Mouse (Mus musculus): Measurements from ENCODE around the gene Trpv4.

The Trpv4 gene

DNA sequence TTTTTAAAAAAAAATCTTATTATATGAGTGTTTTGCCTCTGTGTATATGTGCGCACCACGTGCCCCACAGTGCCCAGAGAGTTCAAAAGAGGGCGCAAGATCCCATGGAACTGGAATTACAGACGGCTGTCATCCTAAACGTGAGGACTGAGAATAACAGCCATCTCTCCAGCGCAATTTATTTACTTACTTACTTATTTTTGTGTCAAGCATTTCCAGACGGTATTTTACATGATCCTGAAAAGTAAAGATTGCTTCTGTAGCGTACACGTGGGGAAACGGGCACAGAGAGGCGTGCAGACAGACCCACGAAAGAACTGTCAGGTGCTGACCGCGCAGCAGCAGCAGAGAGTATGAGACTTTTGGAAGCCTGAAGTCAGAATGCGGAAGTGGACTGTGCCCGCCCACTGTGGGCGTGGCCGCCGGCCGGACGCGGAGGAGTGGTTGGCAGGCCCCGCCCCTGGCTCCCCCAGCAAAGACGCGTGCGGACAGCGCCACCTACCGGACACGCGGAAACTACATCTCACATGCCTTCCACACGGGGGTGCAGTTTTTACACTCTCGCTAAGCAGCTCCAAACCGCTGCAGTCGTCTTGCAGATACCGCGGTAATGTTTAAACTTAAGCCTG, 9.1 kb upstream of the Trpv4 start:
- peak; percentile 98 for DNase-seq

DNA sequence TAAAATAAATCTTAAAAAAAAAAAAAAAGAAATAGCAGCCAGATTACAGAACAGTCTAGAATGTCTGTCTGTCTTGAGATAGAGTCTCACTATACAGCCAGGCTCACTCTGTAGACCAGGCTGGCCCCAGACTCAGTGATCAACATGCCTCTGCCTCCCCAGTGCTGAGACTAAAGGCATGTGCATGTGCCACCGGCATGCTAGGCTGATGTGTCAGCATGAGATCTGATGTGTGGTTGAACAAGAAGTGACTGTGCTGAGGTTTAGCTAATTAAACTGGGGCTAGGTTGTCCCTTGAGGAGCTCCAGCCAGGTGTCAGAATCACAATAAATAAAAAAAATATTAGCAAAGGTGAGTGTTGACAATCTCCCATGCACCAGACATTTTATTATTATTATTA, 8.4 kb upstream of the Trpv4 start:
- DNase-seq = no peak

GRCm38 (mm10) chr5:114664750-114665149, 6.5 kb upstream of the Trpv4 start:
- no peak for DNase-seq

DNA sequence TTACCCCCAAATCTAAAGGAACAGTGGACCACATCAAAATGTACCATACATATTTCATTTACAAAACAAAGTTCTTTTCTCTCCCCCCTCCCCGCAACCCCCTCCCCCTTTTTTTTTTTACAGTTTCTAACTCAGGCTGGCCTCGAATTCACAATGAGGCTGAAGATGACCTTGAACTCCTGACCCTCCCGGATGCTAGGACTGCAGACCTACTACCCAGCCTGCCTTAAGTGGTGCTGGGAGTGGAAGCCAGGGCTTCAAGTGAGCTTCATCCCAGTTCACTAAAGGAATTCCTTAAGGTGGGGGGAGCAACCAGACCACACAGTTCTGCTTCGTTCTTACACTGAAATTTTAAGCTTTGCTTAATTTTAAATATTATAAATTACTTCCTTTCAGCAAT, 5.9 kb upstream of the Trpv4 start:
- DNase-seq = no peak

- DNase-seq = no peak
Measured at GRCm38 (mm10) chr5:114661029-114661428, 2.8 kb upstream of the Trpv4 start.

DNA sequence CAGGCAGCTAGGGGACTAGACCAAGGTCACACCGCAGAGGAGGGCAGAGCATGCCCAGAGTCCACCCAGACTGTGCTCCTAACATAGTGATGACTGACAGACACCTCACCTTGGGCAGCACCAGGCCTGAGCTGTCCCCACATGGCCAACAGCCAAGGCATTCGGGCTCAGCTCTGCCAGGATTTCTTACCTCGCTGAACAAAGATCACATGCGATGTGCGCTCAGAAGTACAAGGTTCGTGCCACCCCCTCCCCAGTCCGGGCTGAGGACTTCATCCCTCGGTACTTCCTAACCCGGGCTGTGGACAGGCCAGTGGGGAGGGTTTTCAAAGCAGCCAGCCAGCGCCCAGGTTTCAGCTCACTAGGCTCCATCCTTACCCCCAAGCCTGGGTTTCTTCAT, 795 bp downstream of the Trpv4 start:
- no peak for DNase-seq

DNA sequence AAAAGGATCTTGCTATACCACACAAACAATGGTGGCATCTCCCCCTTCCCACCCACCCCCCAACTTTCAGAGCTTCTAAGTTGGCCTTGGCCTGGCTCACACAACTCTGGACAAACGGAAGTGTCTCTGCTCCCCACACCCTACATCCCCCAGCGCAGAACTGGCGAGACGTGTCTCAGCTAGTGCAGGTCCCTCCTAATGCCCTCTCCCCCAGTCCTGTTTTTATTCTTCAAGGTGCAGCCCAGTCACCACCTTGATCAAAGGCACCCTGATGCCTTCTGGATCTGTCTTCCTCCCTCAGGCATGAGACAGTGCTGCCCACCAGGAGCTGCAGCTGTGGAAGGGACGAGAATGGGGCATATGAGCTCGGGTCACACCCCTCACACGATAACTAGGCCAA, 1.9 kb downstream of the Trpv4 start:
- DNase-seq = no peak

GRCm38 (mm10) chr5:114655721-114656120, 2.5 kb downstream of the Trpv4 start:
- DNase-seq = no peak

- DNase-seq = no peak
Measured at GRCm38 (mm10) chr5:114653656-114654437, 4.4 kb downstream of the Trpv4 start.

- DNase-seq = no peak
Measured at GRCm38 (mm10) chr5:114651449-114651848, 6.8 kb downstream of the Trpv4 start.

DNA sequence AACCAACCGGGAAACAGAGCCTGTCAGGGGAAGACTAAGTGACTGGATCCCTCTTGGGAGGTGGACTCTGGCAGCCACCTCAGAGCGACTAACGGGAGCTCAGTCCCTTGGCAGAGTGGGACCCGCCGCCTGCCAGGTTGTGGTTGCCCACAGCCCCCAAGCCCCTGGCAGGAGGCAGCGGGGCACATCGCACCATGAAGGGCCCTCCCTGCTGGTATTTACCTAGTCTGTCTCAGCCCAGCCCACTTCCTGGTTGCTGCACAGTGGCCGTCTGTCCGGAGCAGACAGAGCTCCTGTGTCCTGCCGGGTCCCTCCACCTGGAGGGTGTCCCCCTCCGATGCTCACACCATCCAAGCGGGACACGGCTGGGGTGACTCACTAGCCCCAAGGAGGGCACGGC, 7.2 kb downstream of the Trpv4 start:
- DNase-seq = no peak

- DNase-seq = no peak
Measured at GRCm38 (mm10) chr5:114648728-114649311, 9.4 kb downstream of the Trpv4 start.

DNA sequence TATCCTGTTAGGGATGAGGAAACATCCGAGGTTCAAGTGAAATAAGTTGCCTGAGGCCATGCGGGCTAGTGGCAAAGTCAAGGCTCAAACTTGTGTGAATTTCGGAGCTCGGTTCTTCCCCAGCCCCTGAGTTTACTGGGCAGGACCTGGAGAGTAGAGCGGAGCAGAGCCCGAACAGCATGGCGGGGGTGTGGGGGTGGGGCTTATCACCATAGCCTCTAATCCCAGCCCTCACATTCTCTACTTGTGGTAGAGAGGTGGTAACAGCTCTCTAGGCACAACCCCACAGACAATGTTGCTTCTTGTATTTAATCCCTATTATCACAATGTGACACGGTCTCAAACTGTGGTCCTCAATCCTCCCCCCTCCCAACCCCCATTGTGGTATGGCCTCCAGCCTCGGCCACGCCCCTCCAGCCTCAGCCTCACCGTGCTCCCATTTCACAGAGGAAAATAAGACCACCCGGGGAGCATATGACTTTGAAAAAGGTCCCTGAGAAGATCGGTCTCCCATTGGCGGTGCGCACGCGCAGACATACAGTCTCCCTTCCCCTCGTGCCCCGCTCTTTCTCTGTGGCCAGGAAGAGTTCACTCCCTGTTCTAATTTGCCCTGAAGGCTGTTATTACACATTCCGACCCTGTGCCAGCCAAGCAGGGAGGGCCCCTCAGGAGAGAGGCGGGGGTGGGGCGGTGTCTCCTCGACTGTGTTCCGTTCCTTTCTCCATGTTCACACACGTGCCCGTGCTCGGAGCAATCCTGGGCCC, 10.8 kb downstream of the Trpv4 start:
- DNase-seq = no peak

GRCm38 (mm10) chr5:114645916-114646315, 12.3 kb downstream of the Trpv4 start:
- DNase-seq = no peak

DNA sequence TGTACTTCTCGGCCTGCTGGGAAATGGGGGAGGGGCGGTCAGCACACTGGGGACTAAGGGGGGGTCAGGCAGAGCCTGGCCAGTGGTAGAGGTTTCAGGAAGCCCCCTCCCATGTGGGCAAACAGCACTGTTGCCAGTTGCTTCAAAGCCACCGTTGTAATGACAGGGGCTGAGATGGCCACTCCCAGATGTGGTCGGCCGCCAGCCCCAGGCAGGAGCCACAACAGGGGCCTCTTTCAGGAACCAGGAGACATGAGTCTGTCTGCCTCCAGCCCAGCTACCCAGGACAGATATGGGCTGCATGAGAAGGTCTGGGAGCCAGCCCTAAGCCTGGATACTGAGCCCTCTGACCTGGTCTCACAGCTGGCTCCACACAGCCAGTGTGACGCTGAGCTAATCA, 13.3 kb downstream of the Trpv4 start:
- no peak for DNase-seq

DNA sequence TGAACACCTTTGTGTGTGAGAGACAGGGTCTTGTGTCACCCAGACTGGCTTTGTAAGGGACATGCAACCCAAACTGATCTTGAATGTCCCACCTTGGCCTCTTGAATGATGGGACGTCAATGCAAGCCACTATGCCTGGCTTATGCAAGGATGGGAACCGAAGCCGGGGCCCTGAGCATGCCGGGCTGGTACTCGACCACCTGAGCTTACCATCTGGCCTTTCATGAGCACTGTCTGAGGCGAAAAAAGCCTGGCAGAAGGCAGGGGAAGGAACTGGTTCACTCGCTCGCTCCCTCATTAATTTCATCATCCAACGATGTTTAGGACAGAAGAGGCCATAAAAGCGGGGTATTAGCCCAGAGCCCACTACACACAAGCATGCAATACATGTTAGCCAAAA, 17.4 kb downstream of the Trpv4 start:
- no peak for DNase-seq

DNA sequence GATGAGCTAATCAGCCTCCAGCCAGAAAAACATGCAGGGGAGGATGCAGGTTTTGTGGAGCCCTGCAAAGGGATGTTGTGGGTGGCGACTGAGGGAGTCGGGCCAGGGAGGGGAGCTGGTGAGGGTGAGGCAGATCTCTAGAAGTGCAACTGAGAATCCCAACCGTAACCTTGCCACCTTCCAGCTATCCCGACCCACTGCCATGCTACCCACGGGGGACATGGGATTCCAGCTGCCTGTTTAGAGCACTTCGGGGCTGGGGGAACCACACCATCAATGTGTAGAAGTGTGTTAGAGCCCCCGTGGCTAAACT, 18.6 kb downstream of the Trpv4 start:
- DNase-seq = no peak

GRCm38 (mm10) chr5:114638769-114639644, 19.2 kb downstream of the Trpv4 start:
- DNase-seq = peak; percentile 74

GRCm38 (mm10) chr5:114636091-114636490, 22.1 kb downstream of the Trpv4 start:
- DNase-seq = no peak

DNA sequence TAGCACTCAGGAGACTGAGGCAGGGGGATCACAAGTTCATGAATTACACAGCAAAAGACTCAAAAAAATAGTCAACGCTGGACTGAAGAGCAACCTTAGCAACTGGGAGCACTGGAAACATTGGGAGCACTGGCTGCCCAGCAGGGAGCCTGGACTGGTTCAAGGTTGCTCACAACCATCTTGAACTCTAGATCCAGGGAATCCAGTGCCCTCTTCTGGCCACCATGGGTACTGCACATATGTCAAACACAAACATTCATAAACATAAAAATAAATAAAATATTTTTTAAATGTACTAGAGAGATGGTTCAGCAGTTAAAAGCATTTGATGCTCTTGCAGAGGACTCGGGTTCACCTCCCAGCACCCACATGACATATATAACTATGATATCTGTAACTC, 26.9 kb downstream of the Trpv4 start:
- no peak for DNase-seq

- no peak for DNase-seq
Measured at GRCm38 (mm10) chr5:114625590-114625989, 32.6 kb downstream of the Trpv4 start.

GRCm38 (mm10) chr5:114620305-114620704, 37.9 kb downstream of the Trpv4 start:
- DNase-seq = no peak

DNA sequence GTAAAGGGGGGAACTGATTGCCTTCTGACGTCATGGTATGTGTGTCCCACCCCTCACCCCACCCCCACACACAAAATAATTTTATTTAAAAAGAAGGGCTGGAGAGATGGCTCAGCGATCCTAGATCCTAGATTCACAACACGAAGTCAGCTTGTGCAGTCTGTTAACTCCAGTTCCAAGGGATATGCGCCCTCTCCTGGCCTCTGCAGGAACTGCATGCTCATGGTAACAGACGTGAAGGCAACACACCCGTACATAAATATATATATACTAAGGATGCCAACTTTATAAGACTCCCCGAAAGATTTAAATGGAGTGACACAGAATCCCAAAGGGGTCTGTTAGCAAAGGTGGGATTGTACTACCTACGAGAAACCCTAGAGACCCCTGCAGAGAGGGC, 39.4 kb downstream of the Trpv4 start:
- DNase-seq = no peak
